Mouse (Mus musculus): ENCODE measurements around the gene Dyrk3. TPM values are rescaled to one million over a fixed set of nuclear protein-coding genes. Genes with fewer than 3 reads are reported as not detected.

The Dyrk3 gene
- polyA plus RNA-seq, 1 experiment from 2014 or later, result 11.7 TPM

- POLR2A ChIA-PET, result interaction anchor here (0.6 to 1.3 kb wide), 7 partner anchors 21 to 75 kb away, joined by 3 to 6 read pairs (median 3); partner anchors contain the start of gene Eif2d
- no peak for TF ChIP-seq CTCF (IDR thresholded peaks at IDR 0.05)
- DNase-seq (ENCODE audit: low read depth, low spot score) (no peak), ATAC-seq (no peak)
- in situ Hi-C loops (cut with MboI; ENCODE audit: low pct_unique_long_range_greater_than_20kb), result no loop called here
- no peaks in the 10 kb centered on the region for H3K27me3 ChIP-seq
- CTCF ChIA-PET, result interaction anchor here (0.6 to 3.8 kb wide), 19 partner anchors 10 to 154 kb away, joined by 3 to 18 read pairs (median 7); partner anchors contain the start of genes Dyrk3 and Eif2d
Measured at GRCm38 (mm10) chr1:131116430-131117011, 21.6 kb downstream of the Dyrk3 start.

GRCm38 (mm10) chr1:131115932-131116331, 22.2 kb downstream of the Dyrk3 start:
- DNase-seq (ENCODE audit: low read depth, low spot score), result no peak
- TF ChIP-seq CTCF (IDR thresholded peaks at IDR 0.05), result peak; percentile 85
- POLR2A ChIA-PET, result interaction anchor here (0.6 to 1.3 kb wide), 8 partner anchors 8 to 75 kb away, joined by 3 to 6 read pairs (median 4); no protein-coding TSS in a partner anchor
- no peaks in the 10 kb centered on the region for H3K27me3 ChIP-seq
- CTCF ChIA-PET, result interaction anchor here (0.6 to 3.8 kb wide), 23 partner anchors 10 to 154 kb away, joined by 3 to 18 read pairs (median 6); partner anchors contain the start of genes Dyrk3 and Eif2d
- no peak for ATAC-seq
- in situ Hi-C loops (cut with MboI; ENCODE audit: low pct_unique_long_range_greater_than_20kb), result no loop called here

GRCm38 (mm10) chr1:131112576-131112975, 25.6 kb downstream of the Dyrk3 start:
- DNase-seq (ENCODE audit: low read depth, low spot score), result no peak
- in situ Hi-C loops (cut with MboI; ENCODE audit: low pct_unique_long_range_greater_than_20kb), result no loop called here
- peak; percentile 73 for TF ChIP-seq CTCF (IDR thresholded peaks at IDR 0.05)
- ATAC-seq, result peak; percentile 52
- no peaks in the 10 kb centered on the region for H3K27me3 ChIP-seq
- CTCF ChIA-PET, result interaction anchor here (1.0 to 1.5 kb wide), 2 partner anchors 12 kb away, joined by 3 to 5 read pairs; no protein-coding TSS in a partner anchor
- POLR2A ChIA-PET, result no interaction called here

- POLR2A ChIA-PET, result no interaction called here
- ATAC-seq (no peak), DNase-seq (ENCODE audit: low read depth, low spot score) (peak; percentile 82)
- CTCF ChIA-PET, result interaction anchor here (1.0 to 1.2 kb wide), 3 partner anchors 9 to 36 kb away, joined by 3 read pairs; no protein-coding TSS in a partner anchor
- in situ Hi-C loops (cut with MboI; ENCODE audit: low pct_unique_long_range_greater_than_20kb), result no loop called here
- H3K27me3 ChIP-seq, result no peaks in the 10 kb centered on the region
- no peak for TF ChIP-seq CTCF (IDR thresholded peaks at IDR 0.05)
Measured at GRCm38 (mm10) chr1:131110525-131111106, 27.5 kb downstream of the Dyrk3 start.

- H3K27me3 ChIP-seq, result no peaks in the 10 kb centered on the region
- CTCF ChIA-PET, result interaction anchor here (0.9 kb wide), 1 partner anchor 13 kb away, joined by 3 read pairs; no protein-coding TSS in a partner anchor
- no peak for TF ChIP-seq CTCF (IDR thresholded peaks at IDR 0.05)
- POLR2A ChIA-PET, result interaction anchor here (1.0 kb wide), 1 partner anchor 8 kb away, joined by 4 read pairs; no protein-coding TSS in a partner anchor
- ATAC-seq (peak; percentile 91), DNase-seq (ENCODE audit: low read depth, low spot score) (no peak)
- in situ Hi-C loops (cut with MboI; ENCODE audit: low pct_unique_long_range_greater_than_20kb), result no loop called here
Measured at GRCm38 (mm10) chr1:131107575-131108308, 30.4 kb downstream of the Dyrk3 start.

GRCm38 (mm10) chr1:131103776-131104424, 34.2 kb downstream of the Dyrk3 start:
- H3K27me3 ChIP-seq, result no peaks in the 10 kb centered on the region
- ATAC-seq, result no peak
- ChIA-PET CTCF (no interaction called here), POLR2A (interaction anchor here (1.4 kb wide), 1 partner anchor 20 kb away, joined by 3 read pairs; no protein-coding TSS in a partner anchor)
- no peak for DNase-seq (ENCODE audit: low read depth, low spot score)
- in situ Hi-C loops (cut with MboI; ENCODE audit: low pct_unique_long_range_greater_than_20kb), result no loop called here
- no peak for TF ChIP-seq CTCF (IDR thresholded peaks at IDR 0.05)

- TF ChIP-seq CTCF (IDR thresholded peaks at IDR 0.05), result no peak
- no peaks in the 10 kb centered on the region for H3K27me3 ChIP-seq
- DNase-seq (ENCODE audit: low read depth, low spot score) (no peak), ATAC-seq (no peak)
- ChIA-PET CTCF (interaction anchor here (1.1 to 2.3 kb wide), 3 partner anchors 12 to 33 kb away, joined by 4 to 7 read pairs (median 5); no protein-coding TSS in a partner anchor), POLR2A (no interaction called here)
- in situ Hi-C loops (cut with MboI; ENCODE audit: low pct_unique_long_range_greater_than_20kb), result no loop called here
Measured at GRCm38 (mm10) chr1:131100808-131101207, 37.3 kb downstream of the Dyrk3 start.

- H3K27me3 ChIP-seq, result no peaks in the 10 kb centered on the region
- ChIA-PET CTCF (interaction anchor here (2.0 kb wide), 1 partner anchor 19 kb away, joined by 9 read pairs; no protein-coding TSS in a partner anchor), POLR2A (interaction anchor here (0.7 kb wide), 1 partner anchor 286 kb away, joined by 4 read pairs; no protein-coding TSS in a partner anchor)
- ATAC-seq (peak; percentile 86), DNase-seq (ENCODE audit: low read depth, low spot score) (no peak)
- TF ChIP-seq CTCF (IDR thresholded peaks at IDR 0.05), result no peak
- in situ Hi-C loops (cut with MboI; ENCODE audit: low pct_unique_long_range_greater_than_20kb), result loop anchor here (5.0 kb wide), 1 partner anchor 35 kb away; no protein-coding TSS in a partner anchor
Measured at GRCm38 (mm10) chr1:131097700-131098094, 40.4 kb downstream of the Dyrk3 start, which contains the start of gene Mapkapk2. Gene Mapkapk2, minus strand, starts transcription at chr1:131097826.

GRCm38 (mm10) chr1:131096803-131097699, 41.1 kb downstream of the Dyrk3 start:
- CTCF ChIA-PET, result interaction anchor here (2.0 kb wide), 1 partner anchor 19 kb away, joined by 9 read pairs; no protein-coding TSS in a partner anchor
- POLR2A ChIA-PET, result interaction anchor here (0.7 kb wide), 1 partner anchor 286 kb away, joined by 4 read pairs; no protein-coding TSS in a partner anchor
- no peak for TF ChIP-seq CTCF (IDR thresholded peaks at IDR 0.05)
- ATAC-seq (peak; percentile 77), DNase-seq (ENCODE audit: low read depth, low spot score) (no peak)
- no peaks in the 10 kb centered on the region for H3K27me3 ChIP-seq
- in situ Hi-C loops (cut with MboI; ENCODE audit: low pct_unique_long_range_greater_than_20kb), result loop anchor here (5.0 kb wide), 1 partner anchor 35 kb away; no protein-coding TSS in a partner anchor
